Mouse (Mus musculus): ENCODE measurements around the gene Nav3.

GRCm38 (mm10) chr10:109802236-109802635 is 653.8 kb downstream of the Nav3 start:
- TF ChIP-seq CTCF (IDR thresholded peaks at IDR 0.05; ENCODE audit: low read depth, low read length) (no peak), POLR2A (IDR thresholded peaks at IDR 0.05; ENCODE audit: extremely low read depth, insufficient read depth, low read length) (no peak)

All from liver, adult 2 months (tissue).